Mouse (Mus musculus): ENCODE measurements around the gene Bcan.
A peak's percentile ranks its signal among the peaks of the same experiment; 100 is the strongest.

The Bcan gene

DNA sequence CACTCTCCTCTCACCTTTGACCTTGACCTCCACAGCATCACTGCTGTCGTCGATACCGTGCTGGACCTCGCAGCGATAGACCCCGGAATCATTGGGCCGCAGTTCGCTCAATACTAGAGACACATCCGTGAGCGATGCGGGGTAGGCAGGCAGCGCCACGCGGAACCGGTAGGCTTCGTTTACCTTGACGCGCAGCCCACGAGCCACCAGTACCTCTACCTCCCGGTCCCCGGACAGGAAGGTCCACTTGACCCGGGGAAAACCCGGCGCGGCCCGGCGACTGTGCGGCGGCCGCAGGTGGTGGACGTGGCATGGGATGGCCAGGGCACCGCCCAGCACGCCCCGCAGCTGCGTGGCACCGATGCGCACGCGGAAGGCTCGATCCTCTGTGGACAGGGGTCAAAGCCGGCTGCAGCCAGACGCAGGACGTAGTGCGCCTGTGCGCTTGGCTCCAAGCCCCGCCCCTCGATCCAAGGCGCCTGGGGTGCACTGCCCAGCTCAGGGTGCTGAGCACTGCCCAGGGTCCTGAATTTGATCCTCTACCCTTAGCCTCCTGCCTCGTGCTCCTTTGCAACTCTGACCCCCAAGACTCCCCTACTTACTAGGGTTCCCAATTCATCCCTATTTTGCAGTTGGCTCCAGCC, 2.9 kb downstream of the Bcan start:
- no peak for DNase-seq (ENCODE audit: low read depth, low spot score)

DNA sequence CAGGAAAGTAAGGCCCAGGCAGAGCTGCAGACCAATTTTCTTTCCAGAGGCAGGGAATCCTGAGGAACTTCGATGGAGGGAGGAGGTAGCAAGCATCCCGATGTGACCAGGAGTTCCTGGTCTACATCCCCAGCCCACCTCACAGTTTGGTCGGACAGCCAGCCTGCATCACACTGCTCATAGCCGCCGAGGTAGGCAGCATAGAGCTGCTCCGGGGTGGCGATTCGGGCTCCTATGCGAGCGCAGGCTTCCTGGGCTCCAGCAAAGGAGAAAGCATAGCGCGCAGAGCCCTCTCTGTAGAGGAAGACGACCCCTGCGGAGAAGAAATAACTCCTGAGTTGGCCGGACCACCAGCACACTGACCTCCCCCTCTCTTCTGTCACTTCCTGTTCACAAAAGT, 3.6 kb downstream of the Bcan start:
- DNase-seq (ENCODE audit: low read depth, low spot score): no peak

DNA sequence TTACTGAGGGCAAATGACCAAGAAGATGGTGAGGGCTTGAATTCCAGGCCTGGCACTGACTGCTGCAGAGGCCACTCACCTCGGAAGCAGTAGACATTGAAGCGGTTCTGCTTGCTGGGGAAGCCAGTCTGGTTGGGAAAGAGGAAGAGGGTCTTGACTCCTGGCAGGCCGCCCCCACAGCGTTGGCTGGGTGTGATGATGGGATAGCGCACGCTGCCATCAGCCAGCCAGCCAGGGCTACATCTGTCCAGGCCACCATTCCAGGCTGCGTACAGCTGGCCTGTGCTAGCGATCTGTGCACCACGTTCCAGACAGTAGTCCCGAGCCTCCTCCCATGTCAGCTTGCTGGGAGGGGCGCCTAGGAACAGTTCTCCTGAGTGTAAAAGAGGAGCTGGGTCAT, 4.7 kb downstream of the Bcan start:
- DNase-seq (ENCODE audit: low read depth, low spot score): no peak

DNA sequence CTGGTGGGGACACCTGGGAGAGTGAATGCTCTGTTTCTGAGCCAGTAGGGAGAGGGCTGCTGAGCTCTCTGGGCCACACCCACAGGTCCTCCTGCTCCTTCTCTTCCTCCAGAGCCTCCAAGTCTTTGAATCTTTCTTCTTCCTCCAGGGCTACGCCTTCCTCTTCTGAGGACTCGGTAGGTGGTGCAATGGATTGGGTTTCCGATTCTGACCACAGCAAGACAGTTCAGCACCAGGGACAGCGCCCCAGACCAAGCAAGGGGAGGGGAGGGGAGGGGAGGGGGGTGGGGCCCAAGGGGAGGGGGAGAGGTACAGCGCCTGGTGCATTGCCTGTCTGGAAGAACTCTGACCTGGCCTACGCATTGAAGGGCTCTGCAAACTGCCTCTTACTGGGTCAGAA, 6.6 kb downstream of the Bcan start:
- DNase-seq (ENCODE audit: low read depth, low spot score): no peak

GRCm38 (mm10) chr3:87989935-87990334, 10.1 kb downstream of the Bcan start:
- DNase-seq (ENCODE audit: low read depth, low spot score): no peak

GRCm38 (mm10) chr3:87988068-87988467, 12.0 kb downstream of the Bcan start:
- no peak for DNase-seq (ENCODE audit: low read depth, low spot score)

- no peak for DNase-seq (ENCODE audit: low read depth, low spot score)
Measured at GRCm38 (mm10) chr3:87987633-87988032, 12.4 kb downstream of the Bcan start.

GRCm38 (mm10) chr3:87986868-87987267, 13.2 kb downstream of the Bcan start:
- peak; percentile 94 for DNase-seq (ENCODE audit: low read depth, low spot score)

DNA sequence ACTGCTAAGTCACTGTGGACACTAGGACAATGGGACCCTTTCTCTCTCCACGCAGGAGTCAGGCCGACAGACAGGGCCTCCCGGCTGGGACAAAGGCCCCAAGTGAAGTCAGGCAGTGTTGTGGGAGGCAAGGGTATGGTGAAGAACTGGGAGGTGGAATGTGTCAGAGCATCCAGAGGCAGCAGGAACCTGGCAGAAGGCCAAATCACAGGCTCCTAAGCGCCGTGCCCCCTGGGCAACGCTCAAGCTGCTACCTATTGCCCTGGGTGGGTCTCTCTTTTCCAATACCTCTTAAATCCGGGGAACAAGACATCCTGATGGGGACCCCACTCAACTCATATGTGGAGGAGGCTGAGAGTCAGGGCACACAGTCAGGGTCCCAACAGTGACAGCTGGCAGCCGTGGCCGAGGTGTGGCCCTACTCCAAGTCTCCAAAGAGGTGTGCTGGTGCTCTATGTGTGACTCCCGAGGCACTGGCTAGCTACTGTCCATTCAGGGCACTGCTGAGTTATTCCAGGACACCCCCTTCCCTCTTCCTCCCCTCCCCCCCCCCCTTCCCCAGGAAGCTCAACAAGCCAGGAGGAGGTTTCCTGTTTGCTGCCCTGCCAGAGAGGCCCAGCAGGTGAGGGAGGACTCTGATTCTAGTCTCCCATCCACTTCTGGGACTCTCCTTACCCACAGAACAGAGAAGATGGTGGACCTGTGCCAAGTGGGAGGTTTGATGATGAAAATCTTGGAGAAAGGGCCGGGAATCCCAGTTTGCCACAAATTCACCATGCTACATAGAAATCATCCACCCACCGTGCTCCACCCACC, 14.3 kb downstream of the Bcan start:
- no peak for DNase-seq (ENCODE audit: low read depth, low spot score)

GRCm38 (mm10) chr3:87984094-87984493, 15.9 kb downstream of the Bcan start:
- DNase-seq (ENCODE audit: low read depth, low spot score): no peak

DNA sequence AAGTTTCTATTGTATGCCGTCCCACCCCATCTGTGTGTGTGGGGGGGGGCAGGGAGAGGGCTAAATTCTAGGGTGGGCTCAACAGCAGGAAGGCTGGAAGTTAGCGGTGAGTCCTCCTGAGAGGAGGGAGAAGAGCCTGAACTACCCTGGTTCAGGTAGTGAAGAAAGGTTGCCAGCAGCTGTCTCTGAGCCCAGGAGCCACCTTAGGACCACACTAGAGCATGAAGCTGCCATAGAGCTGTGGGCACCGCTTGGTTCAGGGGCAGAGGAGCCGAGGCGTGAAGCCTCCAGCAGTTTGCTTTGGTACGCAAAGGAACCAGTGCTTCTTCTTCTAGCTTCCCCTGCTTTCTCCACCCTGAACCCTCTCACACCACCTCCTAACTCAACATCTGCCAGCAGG, 16.4 kb downstream of the Bcan start:
- no peak for DNase-seq (ENCODE audit: low read depth, low spot score)

- no peak for DNase-seq (ENCODE audit: low read depth, low spot score)
Measured at GRCm38 (mm10) chr3:87982836-87983601, 17.0 kb downstream of the Bcan start.

DNA sequence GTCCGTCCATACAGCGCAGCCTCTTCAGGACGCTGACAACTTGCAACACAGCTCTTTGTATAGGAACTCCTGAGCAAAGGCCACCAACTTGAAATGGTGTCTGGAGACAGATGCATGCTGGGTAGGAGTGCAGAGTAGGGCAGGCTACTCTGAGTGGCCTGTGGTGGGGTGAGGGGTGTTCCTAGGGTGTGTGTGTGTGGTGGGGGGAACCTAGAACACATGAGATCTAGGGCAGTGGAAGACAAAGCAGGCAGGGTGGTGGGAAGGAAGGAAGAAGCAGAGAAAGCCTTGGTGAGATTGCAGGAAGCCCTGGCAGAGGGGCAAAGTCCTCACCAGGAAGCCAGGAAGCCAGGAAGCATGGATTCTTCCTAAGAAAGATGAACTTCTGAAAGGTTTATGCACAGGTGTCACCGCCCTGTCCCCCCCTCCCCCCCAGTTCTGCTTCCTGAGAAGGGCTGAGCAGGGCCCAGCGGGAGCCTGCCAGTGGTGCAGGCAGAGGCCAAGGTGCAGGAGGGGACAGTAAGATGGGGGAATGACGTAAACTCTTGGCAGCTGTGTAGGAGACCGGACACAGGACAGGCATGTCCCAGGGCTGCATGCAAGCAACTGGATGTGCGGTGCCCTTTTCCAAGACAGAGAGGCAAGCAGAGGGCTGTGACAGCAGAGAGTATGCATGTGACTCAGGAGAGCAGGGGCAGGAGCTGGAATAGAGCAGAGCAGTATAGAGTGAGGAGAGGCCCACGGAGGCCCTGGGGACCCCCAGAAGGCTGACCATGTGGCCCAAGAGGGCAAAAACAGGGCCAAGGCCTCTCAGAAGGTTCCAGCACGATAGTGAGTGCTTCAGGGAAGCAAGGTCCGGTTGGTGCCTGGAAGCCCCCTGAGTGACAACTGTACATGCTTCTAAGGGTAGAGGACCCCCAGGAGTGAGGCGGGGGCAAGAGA, 17.9 kb downstream of the Bcan start:
- no peak for DNase-seq (ENCODE audit: low read depth, low spot score)

DNA sequence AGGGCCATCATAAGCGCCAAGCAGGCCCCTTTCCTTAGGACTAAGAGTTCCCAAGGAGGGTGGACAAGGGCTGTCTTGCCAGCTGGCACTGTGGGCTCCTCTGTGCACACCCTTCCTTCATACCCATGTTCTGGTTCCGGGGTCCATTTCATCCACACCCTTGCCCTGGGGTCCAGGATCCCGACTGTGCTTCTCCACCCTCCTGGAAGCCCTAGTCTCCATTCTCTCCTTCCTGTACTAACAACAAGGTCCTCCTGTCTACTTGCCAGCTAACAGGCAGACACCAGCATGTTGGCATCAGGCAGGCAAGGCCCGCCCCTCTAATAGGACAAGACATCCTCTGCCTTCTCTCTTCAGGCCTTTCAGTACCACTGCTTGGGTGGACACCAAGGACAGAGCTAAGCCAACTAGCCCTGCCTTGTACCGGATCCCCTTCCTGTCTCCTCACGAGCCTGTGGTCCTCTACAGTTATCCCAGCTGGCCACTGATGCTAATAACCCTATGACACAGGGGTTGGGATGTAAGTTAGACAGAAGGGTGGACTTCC, 18.7 kb downstream of the Bcan start:
- DNase-seq (ENCODE audit: low read depth, low spot score): no peak

DNA sequence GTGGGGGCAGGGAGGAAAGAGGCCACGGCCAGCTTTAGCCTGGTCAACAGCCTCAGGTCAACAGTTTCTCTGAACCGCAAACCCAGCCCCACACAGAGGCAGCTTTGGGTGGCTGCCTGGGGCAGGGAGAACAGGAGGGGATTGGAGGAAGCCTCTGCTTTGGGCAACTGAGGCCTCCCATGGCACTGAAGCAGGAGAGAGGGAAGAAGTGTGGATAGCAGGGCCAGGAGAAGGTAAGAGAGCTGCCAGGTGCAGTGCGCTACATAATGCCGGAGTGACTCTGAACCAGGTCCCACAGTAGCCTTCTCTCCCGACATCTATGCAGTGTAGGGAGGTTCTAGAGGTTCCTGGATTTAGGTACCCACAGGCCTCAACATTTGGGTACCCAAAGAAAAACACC, 19.3 kb downstream of the Bcan start:
- DNase-seq (ENCODE audit: low read depth, low spot score): no peak

DNA sequence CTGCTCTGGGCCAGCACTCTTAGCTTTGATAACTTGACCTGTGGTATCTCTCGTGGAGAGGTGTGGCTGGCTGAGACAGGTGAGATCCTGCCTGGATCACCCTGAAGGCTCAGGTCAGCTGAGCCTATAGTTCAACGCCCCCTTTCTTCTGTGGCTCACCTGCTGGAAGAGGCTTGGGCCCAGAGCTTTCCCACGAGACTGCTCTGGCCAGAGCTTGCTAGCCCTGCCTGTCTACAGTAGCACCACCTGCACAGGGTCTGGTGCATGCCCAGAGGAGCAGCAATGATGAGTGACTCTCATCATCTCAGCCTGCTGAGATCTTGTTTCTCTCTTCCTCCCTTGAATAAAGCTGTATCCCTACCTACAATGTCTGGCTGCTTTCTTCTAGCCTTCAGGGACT, 19.9 kb downstream of the Bcan start:
- no peak for DNase-seq (ENCODE audit: low read depth, low spot score)

DNA sequence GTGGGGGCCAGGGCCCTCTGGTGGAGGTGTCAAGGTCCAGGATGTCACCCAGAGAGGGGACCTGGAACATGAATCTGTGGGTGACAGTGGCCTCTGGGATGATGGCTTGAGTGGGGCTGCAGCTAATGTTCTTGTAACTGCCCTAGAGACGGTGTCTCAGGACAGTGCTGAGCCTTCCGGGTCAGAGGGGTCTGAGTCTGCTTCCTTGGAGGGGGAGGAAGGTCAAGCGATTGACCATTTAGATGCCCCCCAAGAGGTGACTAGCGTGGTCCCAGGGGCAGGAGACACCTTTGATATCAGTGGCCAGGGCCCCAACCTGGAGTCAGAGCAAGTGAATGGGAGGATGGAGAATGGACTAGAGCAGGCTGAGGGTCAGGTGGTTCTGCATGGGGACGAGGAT, 20.5 kb downstream of the Bcan start:
- DNase-seq (ENCODE audit: low read depth, low spot score): no peak

DNA sequence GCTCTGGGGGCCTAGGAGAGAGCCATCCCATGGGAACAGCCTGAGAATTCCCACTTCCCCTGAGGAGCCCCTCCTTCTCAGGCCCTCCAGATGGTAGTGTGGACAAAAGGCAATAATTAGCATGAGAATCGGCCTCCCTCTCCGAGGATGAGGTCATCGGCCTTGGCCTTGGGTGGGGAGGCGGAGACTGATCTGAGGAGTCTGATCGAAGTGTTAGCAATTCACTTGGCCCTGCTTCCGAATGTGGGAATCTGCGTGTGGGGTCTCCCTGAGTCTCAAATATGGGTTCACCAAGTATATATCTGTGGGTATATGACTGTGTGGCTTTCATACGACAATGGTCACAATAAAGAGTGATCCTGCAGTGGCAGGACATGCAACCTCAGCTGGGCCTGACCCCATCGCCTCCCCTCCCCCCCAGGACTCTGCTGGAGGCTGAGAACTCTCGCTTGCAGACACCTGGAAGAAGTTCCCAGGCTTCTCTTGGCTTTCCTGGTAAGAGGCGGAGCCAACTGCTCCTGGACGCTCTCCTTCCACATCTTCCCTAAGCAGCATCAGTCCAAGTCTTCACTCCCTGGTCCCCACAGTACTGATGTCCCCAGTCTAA, 25.5 kb downstream of the Bcan start:
- DNase-seq (ENCODE audit: low read depth, low spot score): no peak

- no peak for DNase-seq (ENCODE audit: low read depth, low spot score)
Measured at GRCm38 (mm10) chr3:87973593-87974380, 26.2 kb downstream of the Bcan start.

DNA sequence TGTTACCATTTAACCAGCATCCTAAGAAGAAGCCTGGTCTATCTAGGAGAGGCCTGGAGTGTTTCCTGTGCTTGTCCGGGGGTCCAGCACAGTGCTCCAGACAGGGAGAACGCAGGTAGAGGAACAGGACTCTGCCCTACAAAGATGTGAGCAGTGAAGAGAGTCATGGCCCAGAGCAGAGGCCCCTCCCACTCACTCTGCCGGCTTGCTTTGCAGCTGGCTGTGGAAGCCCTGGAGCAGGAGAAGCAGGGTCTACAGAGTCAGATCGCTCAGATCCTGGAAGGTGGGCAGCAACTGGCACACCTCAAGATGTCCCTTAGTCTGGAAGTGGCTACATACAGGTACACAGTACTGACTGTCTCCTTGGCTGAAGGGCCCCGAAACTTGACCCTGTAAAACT, 27.3 kb downstream of the Bcan start:
- DNase-seq (ENCODE audit: low read depth, low spot score): no peak
